Mouse (Mus musculus): ENCODE measurements around the gene Ifna1. TPM values are rescaled to one million over a fixed set of nuclear protein-coding genes. Genes with fewer than 3 reads are reported as not detected.

Gene Ifna1
- polyA plus RNA-seq, 1 experiment from 2014 or later: not detected

- no peaks in the 10 kb centered on the region for H3K9me3 ChIP-seq (replicated peaks; ENCODE audit: control insufficient read depth, low read length)
- 41% methylated on average over 6 of the region's 6 CpGs for WGBS
- peaks cover 4% of the 10 kb centered on the region for H3K4me1 ChIP-seq (ENCODE audit: control insufficient read depth, insufficient read depth, low read length)
- no peak overlapping the region for H3K27ac ChIP-seq (ENCODE audit: low read length)
- no peak overlapping the region for H3K9ac ChIP-seq (ENCODE audit: low read length)
- no peak for ATAC-seq (replicated peaks; ENCODE audit: extremely low read depth, insufficient read depth, low FRiP score)
- H3K4me3 ChIP-seq (ENCODE audit: low read length): no peak overlapping the region
- H3K27me3 ChIP-seq (ENCODE audit: control insufficient read depth, insufficient read depth, low read length): peaks cover 10% of the 10 kb centered on the region
- H3K36me3 ChIP-seq (ENCODE audit: control insufficient read depth, insufficient read depth): no peaks in the 10 kb centered on the region
- H3K4me2 ChIP-seq (ENCODE audit: low read depth, low read length): no peak overlapping the region; the same call in 1 of the 2 replicates
Measured at GRCm38 (mm10) chr4:88865011-88865569, 15.2 kb downstream of the Ifna1 start.

- ATAC-seq (replicated peaks; ENCODE audit: extremely low read depth, insufficient read depth, low FRiP score): peak; percentile 61
- Histone ChIP-seq H3K9me3 (replicated peaks; ENCODE audit: control insufficient read depth, low read length) (no peaks in the 10 kb centered on the region), H3K4me1 (ENCODE audit: control insufficient read depth, insufficient read depth, low read length) (peaks cover 4% of the 10 kb centered on the region), H3K27me3 (ENCODE audit: control insufficient read depth, insufficient read depth, low read length) (peaks cover 11% of the 10 kb centered on the region), H3K9ac (ENCODE audit: low read length) (peak overlapping the region; percentile 74; the same call in 1 of the 2 replicates), H3K4me2 (ENCODE audit: low read depth, low read length) (peak overlapping the region; percentile 87), H3K27ac (ENCODE audit: low read length) (peak overlapping the region; percentile 57; the same call in 1 of the 2 replicates), H3K36me3 (ENCODE audit: control insufficient read depth, insufficient read depth) (no peaks in the 10 kb centered on the region), H3K4me3 (ENCODE audit: low read length) (peak overlapping the region; percentile 78)
- WGBS: 1% methylated on average over 8 of the region's 8 CpGs
Measured at GRCm38 (mm10) chr4:88867366-88867925, 17.6 kb downstream of the Ifna1 start.

DNA sequence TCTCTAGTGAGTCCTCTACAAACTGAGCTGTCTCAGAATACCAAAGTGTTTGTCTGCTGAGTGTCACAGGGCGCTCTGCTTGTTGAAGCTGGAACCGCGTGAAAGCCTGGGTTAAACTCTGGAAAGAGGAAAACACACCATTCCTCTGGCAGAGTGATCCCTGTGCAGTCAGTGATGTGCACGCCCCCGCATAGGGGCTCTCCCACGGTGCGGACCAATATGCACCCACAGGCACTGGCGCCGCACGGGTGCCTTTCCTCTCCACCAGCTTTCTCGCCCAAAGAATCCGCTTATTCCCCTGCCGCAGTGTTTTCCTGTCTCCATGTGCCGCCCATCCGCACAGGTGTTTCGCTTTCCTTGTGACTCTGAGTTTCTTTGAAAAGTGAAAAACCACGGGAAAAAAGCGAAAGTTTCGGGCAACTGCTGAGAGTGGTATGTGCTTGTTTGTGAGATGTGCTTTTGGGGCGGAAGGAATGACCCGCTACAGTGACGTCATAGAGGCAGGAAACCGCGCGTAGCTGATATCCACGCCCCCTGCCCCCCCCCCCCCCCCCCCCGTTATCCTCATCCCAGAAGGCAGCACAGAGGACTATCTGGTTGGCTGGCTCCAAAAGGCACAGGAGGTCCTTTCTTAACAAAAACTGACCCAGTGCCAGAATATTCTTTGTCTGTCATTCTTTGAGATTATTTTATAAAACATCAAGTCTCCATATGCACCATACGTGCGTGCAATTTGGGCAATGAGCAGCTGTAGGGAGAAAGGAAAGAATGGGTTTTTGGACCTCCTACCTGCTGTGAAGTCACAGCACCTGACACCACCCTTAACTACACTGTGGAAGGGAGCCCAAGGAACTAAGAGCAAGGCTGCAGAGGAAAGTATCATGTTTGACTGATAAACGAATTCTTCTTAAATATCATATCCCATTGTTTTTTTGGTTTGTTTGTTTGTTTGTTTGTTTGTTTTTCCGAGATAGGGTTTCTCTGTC is 18.3 kb downstream of the Ifna1 start:
- H3K4me2 ChIP-seq (ENCODE audit: low read depth, low read length): peak overlapping the region; percentile 87
- peak; percentile 63 for ATAC-seq (replicated peaks; ENCODE audit: extremely low read depth, insufficient read depth, low FRiP score)
- H3K27me3 ChIP-seq (ENCODE audit: control insufficient read depth, insufficient read depth, low read length): peaks cover 6% of the 10 kb centered on the region
- no peaks in the 10 kb centered on the region for H3K36me3 ChIP-seq (ENCODE audit: control insufficient read depth, insufficient read depth)
- H3K9me3 ChIP-seq (replicated peaks; ENCODE audit: control insufficient read depth, low read length): no peaks in the 10 kb centered on the region
- peak overlapping the region; percentile 74 for H3K9ac ChIP-seq (ENCODE audit: low read length)
- peak overlapping the region; percentile 78 for H3K4me3 ChIP-seq (ENCODE audit: low read length)
- WGBS: 8% methylated on average over 30 of the region's 31 CpGs
- peaks cover 4% of the 10 kb centered on the region for H3K4me1 ChIP-seq (ENCODE audit: control insufficient read depth, insufficient read depth, low read length)
- peak overlapping the region; percentile 57 for H3K27ac ChIP-seq (ENCODE audit: low read length)

- H3K36me3 ChIP-seq (ENCODE audit: control insufficient read depth, insufficient read depth): no peaks in the 10 kb centered on the region
- H3K9me3 ChIP-seq (replicated peaks; ENCODE audit: control insufficient read depth, low read length): no peaks in the 10 kb centered on the region
- H3K4me1 ChIP-seq (ENCODE audit: control insufficient read depth, insufficient read depth, low read length): peaks cover 1% of the 10 kb centered on the region
- H3K9ac ChIP-seq (ENCODE audit: low read length): no peak overlapping the region
- 0% methylated on average over 2 of the region's 2 CpGs for WGBS
- no peak overlapping the region for H3K4me3 ChIP-seq (ENCODE audit: low read length)
- ATAC-seq (replicated peaks; ENCODE audit: extremely low read depth, insufficient read depth, low FRiP score): no peak
- no peak overlapping the region for H3K27ac ChIP-seq (ENCODE audit: low read length)
- H3K27me3 ChIP-seq (ENCODE audit: control insufficient read depth, insufficient read depth, low read length): peaks cover 3% of the 10 kb centered on the region; the same call in 1 of the 2 replicates
- no peak overlapping the region for H3K4me2 ChIP-seq (ENCODE audit: low read depth, low read length)
Measured at GRCm38 (mm10) chr4:88872691-88873090, 22.8 kb downstream of the Ifna1 start.

DNA sequence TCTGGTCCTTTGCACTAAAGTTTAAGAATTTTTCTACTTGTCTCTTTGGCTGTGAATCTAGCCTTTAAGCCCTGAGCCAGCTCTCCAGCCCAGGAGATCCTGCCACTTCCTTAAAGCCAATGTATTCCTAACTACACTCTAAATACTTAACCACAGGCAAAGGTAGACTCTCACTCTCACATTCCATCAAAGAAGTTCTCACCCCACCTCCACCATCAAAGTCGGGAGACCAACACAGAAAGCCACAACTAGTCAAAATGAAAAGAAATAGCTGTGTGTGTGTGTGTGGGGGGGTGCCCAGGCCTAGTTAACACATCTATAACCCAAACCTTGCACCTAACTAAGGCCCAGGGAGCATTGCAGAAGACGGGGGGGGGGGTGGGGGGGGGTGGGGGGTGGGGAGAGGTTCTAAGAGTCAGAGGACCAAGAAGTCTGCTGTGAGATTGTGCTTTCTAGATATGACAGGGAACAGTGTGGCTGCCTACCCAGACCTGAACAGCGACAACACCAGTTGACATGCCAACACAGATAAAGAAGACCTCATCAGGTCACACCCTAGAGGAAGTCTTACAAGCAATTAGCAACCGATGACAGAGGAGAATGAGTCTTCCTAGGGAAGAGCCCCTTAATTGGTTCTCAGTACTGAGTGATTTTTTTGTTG is 25.7 kb downstream of the Ifna1 start:
- WGBS: 15% methylated on average over 4 of the region's 4 CpGs
- Histone ChIP-seq H3K9me3 (replicated peaks; ENCODE audit: control insufficient read depth, low read length) (no peaks in the 10 kb centered on the region), H3K27me3 (ENCODE audit: control insufficient read depth, insufficient read depth, low read length) (peaks cover 3% of the 10 kb centered on the region; the same call in 1 of the 2 replicates), H3K36me3 (ENCODE audit: control insufficient read depth, insufficient read depth) (no peaks in the 10 kb centered on the region), H3K27ac (ENCODE audit: low read length) (no peak overlapping the region), H3K4me3 (ENCODE audit: low read length) (no peak overlapping the region), H3K4me1 (ENCODE audit: control insufficient read depth, insufficient read depth, low read length) (no peaks in the 10 kb centered on the region; the same call in 1 of the 2 replicates), H3K4me2 (ENCODE audit: low read depth, low read length) (no peak overlapping the region), H3K9ac (ENCODE audit: low read length) (no peak overlapping the region)
- ATAC-seq (replicated peaks; ENCODE audit: extremely low read depth, insufficient read depth, low FRiP score): no peak

DNA sequence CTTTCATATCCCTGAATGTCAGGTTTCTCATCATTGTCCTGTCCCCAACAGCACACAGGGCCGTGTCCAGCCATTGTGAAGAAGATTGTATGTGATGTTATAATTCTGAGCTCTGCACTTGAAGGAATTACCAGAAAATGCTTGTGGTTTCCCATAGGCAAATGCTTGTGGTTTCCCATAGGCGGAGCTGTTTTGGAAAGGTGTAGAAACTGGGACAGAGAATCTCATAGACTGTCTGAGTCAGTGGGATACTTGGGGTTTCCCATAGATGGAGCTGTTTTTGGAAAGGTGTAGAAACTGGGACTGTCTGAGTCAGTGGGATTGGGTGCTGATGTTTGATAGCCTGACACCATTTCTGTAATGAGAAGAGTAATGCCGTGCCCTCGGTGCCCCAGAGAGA is 26.6 kb downstream of the Ifna1 start:
- Histone ChIP-seq H3K9ac (ENCODE audit: low read length) (no peak overlapping the region), H3K27ac (ENCODE audit: low read length) (no peak overlapping the region), H3K36me3 (ENCODE audit: control insufficient read depth, insufficient read depth) (no peaks in the 10 kb centered on the region), H3K4me3 (ENCODE audit: low read length) (no peak overlapping the region), H3K4me2 (ENCODE audit: low read depth, low read length) (no peak overlapping the region), H3K27me3 (ENCODE audit: control insufficient read depth, insufficient read depth, low read length) (peaks cover 2% of the 10 kb centered on the region; the same call in 1 of the 2 replicates), H3K4me1 (ENCODE audit: control insufficient read depth, insufficient read depth, low read length) (no peaks in the 10 kb centered on the region; the same call in 1 of the 2 replicates), H3K9me3 (replicated peaks; ENCODE audit: control insufficient read depth, low read length) (no peaks in the 10 kb centered on the region)
- no peak for ATAC-seq (replicated peaks; ENCODE audit: extremely low read depth, insufficient read depth, low FRiP score)
- WGBS: 81% methylated on average over 4 of the region's 4 CpGs

- Histone ChIP-seq H3K4me3 (ENCODE audit: low read length) (no peak overlapping the region), H3K27me3 (ENCODE audit: control insufficient read depth, insufficient read depth, low read length) (no peaks in the 10 kb centered on the region), H3K4me2 (ENCODE audit: low read depth, low read length) (0 out of 2 replicates have a peak overlapping the region, but pooled peaks have one; percentile 12), H3K9me3 (replicated peaks; ENCODE audit: control insufficient read depth, low read length) (no peaks in the 10 kb centered on the region), H3K36me3 (ENCODE audit: control insufficient read depth, insufficient read depth) (no peaks in the 10 kb centered on the region), H3K4me1 (ENCODE audit: control insufficient read depth, insufficient read depth, low read length) (no peaks in the 10 kb centered on the region; the same call in 1 of the 2 replicates), H3K27ac (ENCODE audit: low read length) (no peak overlapping the region), H3K9ac (ENCODE audit: low read length) (no peak overlapping the region)
- 0 out of 2 replicates have a peak, but pooled peaks have one; percentile 41 for ATAC-seq (replicated peaks; ENCODE audit: extremely low read depth, insufficient read depth, low FRiP score)
- 33% methylated on average over 10 of the region's 10 CpGs for WGBS
Measured at GRCm38 (mm10) chr4:88878246-88878645, 28.4 kb downstream of the Ifna1 start.

DNA sequence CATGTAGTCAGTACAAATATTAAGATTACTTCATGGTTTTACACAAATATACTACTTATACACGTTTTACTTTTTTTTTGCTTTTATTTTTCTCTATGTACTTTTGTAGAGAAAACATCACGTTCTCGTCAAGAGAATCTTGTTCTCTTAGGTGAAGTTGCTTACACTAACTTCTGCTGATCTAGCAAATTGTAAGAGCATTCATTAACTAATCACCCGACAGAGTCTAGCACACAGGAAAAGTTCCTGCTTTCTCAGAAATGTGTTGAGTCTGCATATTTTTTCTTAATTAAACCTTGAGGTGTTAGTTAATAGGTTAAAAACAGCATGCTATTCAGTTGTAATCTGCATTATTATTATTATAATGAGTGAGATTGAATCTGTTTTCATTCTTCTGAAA is 28.9 kb downstream of the Ifna1 start:
- Histone ChIP-seq H3K4me1 (ENCODE audit: control insufficient read depth, insufficient read depth, low read length) (no peaks in the 10 kb centered on the region; the same call in 1 of the 2 replicates), H3K9ac (ENCODE audit: low read length) (no peak overlapping the region), H3K36me3 (ENCODE audit: control insufficient read depth, insufficient read depth) (no peaks in the 10 kb centered on the region), H3K27ac (ENCODE audit: low read length) (no peak overlapping the region), H3K4me2 (ENCODE audit: low read depth, low read length) (no peak overlapping the region), H3K9me3 (replicated peaks; ENCODE audit: control insufficient read depth, low read length) (no peaks in the 10 kb centered on the region), H3K27me3 (ENCODE audit: control insufficient read depth, insufficient read depth, low read length) (no peaks in the 10 kb centered on the region), H3K4me3 (ENCODE audit: low read length) (no peak overlapping the region)
- 69% methylated on average over 4 of the region's 4 CpGs for WGBS
- ATAC-seq (replicated peaks; ENCODE audit: extremely low read depth, insufficient read depth, low FRiP score): no peak

Data from heart, embryonic 16.5 days (tissue).